Mouse (Mus musculus) midbrain, embryonic 11.5 days (tissue): ENCODE data around the gene Lrfn1. TPM values are rescaled to one million over a fixed set of nuclear protein-coding genes. Genes with fewer than 3 reads are reported as not detected.

Experiments
- polyA plus RNA-seq: library from polyadenylated mRNA; unstranded; fragments of >200 nt; fragmentation: Nextera tagmentation; extraction: Ambion mirVana; gene quantifications from 2 replicates; pipeline ENCODE4 v1.2.1, GENCODE M21; 2014

The Lrfn1 gene
- polyA plus RNA-seq, 1 experiment from 2014 or later: 5.0 TPM

Other genes with a start within 250 kb of the Lrfn1 start
- 10.1 and 13.4 TPM in 2 replicates for gene Eid2, start 184.1 kb upstream of the Lrfn1 start, polyA plus RNA-seq
- gene Eid2b, start 174.2 kb upstream of the Lrfn1 start, polyA plus RNA-seq: 18.0 and 21.9 TPM in 2 replicates
- 0.41 and 0.48 TPM in 2 replicates for gene Selenov, start 160.8 kb upstream of the Lrfn1 start, polyA plus RNA-seq
- 89.6 and 90.0 TPM in 2 replicates for gene Dll3, start 149.7 kb upstream of the Lrfn1 start, polyA plus RNA-seq
- gene Timm50, start 139.9 kb upstream of the Lrfn1 start, polyA plus RNA-seq: 195 and 214 TPM in 2 replicates
- 71.3 and 82.2 TPM in 2 replicates for gene Supt5, start 113.2 kb upstream of the Lrfn1 start, polyA plus RNA-seq
- gene Rps16, start 101.3 kb upstream of the Lrfn1 start, polyA plus RNA-seq: 740 and 824 TPM in 2 replicates
- gene Plekhg2, start 79.4 kb upstream of the Lrfn1 start, polyA plus RNA-seq: 36.1 and 39.4 TPM in 2 replicates
- 3.3 and 3.5 TPM in 2 replicates for gene Zfp36, start 71.7 kb upstream of the Lrfn1 start, polyA plus RNA-seq
- gene Med29, start 59.3 kb upstream of the Lrfn1 start, polyA plus RNA-seq: 44.4 and 50.5 TPM in 2 replicates
- 72.8 and 83.8 TPM in 2 replicates for gene Paf1, start 59.0 kb upstream of the Lrfn1 start, polyA plus RNA-seq
- gene Gmfg, start 14.5 kb upstream of the Lrfn1 start, polyA plus RNA-seq: 6.3 and 7.5 TPM in 2 replicates
- gene Ifnl2, start 58.5 kb downstream of the Lrfn1 start, polyA plus RNA-seq: not detected in 2 replicates
- gene Ifnl3, start 70.9 kb downstream of the Lrfn1 start, polyA plus RNA-seq: not detected in 2 replicates
- not detected in 2 replicates for gene Sycn, start 88.9 kb downstream of the Lrfn1 start, polyA plus RNA-seq
- gene Nccrp1, start 95.3 kb downstream of the Lrfn1 start, polyA plus RNA-seq: not detected in 2 replicates
- 23.8 and 27.8 TPM in 2 replicates for gene Samd4b, start 146.2 kb downstream of the Lrfn1 start, polyA plus RNA-seq
- 29.6 and 32.5 TPM in 2 replicates for gene Pak4, start 146.2 kb downstream of the Lrfn1 start, polyA plus RNA-seq
- not detected in 2 replicates for gene Acp7, start 179.4 kb downstream of the Lrfn1 start, polyA plus RNA-seq
- gene Fbxo27, start 240.9 kb downstream of the Lrfn1 start, polyA plus RNA-seq: 3.8 TPM in 2 replicates